8 mouse cellular contexts compared by ENCODE assay signal in the genomic region with DNA sequence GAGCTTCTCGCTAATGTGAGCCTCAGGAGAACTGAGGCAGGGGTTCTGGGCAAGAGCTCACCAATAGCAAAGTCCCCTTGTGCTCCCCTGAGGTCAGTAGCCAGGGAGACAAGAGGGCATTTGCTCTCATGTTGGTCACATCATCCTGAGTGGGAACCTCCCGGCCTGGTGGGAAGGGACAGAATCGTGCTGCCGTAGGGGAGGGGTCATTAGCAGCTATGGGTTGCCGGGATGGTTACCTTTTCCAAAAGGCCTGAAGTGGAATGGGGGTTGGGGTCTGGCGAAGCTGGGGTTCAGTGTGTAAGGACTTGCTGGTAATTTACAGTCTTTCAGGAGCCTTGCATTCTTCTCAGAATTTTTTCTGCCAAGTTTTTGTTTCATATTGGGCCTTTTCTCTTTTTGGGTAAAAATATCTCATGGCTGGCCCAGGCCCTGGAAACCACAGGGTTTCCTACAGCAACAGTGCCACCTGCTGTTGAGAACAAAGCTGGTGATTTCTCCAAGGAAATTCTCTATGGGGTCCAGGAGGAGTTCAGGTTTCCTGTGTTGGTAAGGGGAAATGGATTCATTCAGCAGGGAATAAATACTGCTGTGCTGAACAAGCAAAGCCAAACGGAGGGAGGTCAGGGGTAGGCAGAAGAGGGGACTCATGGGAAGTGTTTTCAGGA.
DNase-seq lines count a peak whose midpoint lies in the region; ATAC-seq lines count a peak whose summit lies in the region.

No protein-coding gene starts in this region.

- H3K36me3 ChIP-seq in forebrain, embryonic 10.5 days (replicated peaks), result no peaks in the 10 kb centered on the region
- no peaks in the 10 kb centered on the region for H3K36me3 ChIP-seq in forebrain, embryonic 12.5 days (replicated peaks)
- no peaks in the 10 kb centered on the region for H3K36me3 ChIP-seq in heart, embryonic 16.5 days (ENCODE audit: control insufficient read depth, insufficient read depth)

- peaks cover 15% of the 10 kb centered on the region for H3K4me1 ChIP-seq in forebrain, embryonic 10.5 days
- H3K4me1 ChIP-seq in forebrain, embryonic 12.5 days, result peaks cover 11% of the 10 kb centered on the region; the same call in 1 of the 2 replicates
- H3K4me1 ChIP-seq in heart, embryonic 16.5 days (ENCODE audit: control insufficient read depth, insufficient read depth, low read length), result no peaks in the 10 kb centered on the region

- no peak for ATAC-seq in forebrain, embryonic 12.5 days (ENCODE audit: low FRiP score)
- 0 out of 2 replicates have a peak, but pooled peaks have one; percentile 18 for ATAC-seq in heart, embryonic 16.5 days (replicated peaks; ENCODE audit: extremely low read depth, insufficient read depth, low FRiP score)

- peak overlapping the region; percentile 46 for H3K27ac ChIP-seq in forebrain, embryonic 10.5 days
- H3K27ac ChIP-seq in forebrain, embryonic 12.5 days, result no peak overlapping the region
- H3K27ac ChIP-seq in heart, embryonic 16.5 days (ENCODE audit: low read length), result no peak overlapping the region

- WGBS in forebrain, embryonic 10.5 days, result 40% methylated on average over 7 of the region's 7 CpGs
- WGBS in forebrain, embryonic 12.5 days, result 31% methylated on average over 7 of the region's 7 CpGs
- 41% methylated on average over 7 of the region's 7 CpGs for WGBS in heart, embryonic 16.5 days

- H3K9ac ChIP-seq in forebrain, embryonic 12.5 days, result no peak overlapping the region
- no peak overlapping the region for H3K9ac ChIP-seq in heart, embryonic 16.5 days (ENCODE audit: low read length)

- no peak overlapping the region for H3K4me2 ChIP-seq in forebrain, embryonic 12.5 days
- H3K4me2 ChIP-seq in heart, embryonic 16.5 days (ENCODE audit: low read depth, low read length), result no peak overlapping the region

- DNase-seq in forebrain, embryonic 10.5 days (ENCODE audit: extremely low spot score, low spot score), result peak; percentile 43
- peak; percentile 69 for DNase-seq in adrenal gland, postnatal 14 days
- DNase-seq in embryo, embryonic 9.5 days (ENCODE audit: extremely low spot score), result peak; percentile 64
- DNase-seq in layer of hippocampus, adult 9-11 months, result peak; percentile 29
- peak; percentile 68 for DNase-seq in lung, postnatal 14 days
- DNase-seq in right cerebral cortex, postnatal 36 days (ENCODE audit: low spot score in 2 of 2), result peak; percentile 42 to 54

- H3K9me3 ChIP-seq in forebrain, embryonic 10.5 days, result no peaks in the 10 kb centered on the region
- H3K9me3 ChIP-seq in forebrain, embryonic 12.5 days, result no peaks in the 10 kb centered on the region
- H3K9me3 ChIP-seq in heart, embryonic 16.5 days (replicated peaks; ENCODE audit: control insufficient read depth, low read length), result no peaks in the 10 kb centered on the region

- H3K27me3 ChIP-seq in forebrain, embryonic 10.5 days (ENCODE audit: poor library complexity, severe bottlenecking), result no peaks in the 10 kb centered on the region
- H3K27me3 ChIP-seq in forebrain, embryonic 12.5 days, result peaks cover 2% of the 10 kb centered on the region; the same call in 1 of the 2 replicates
- no peaks in the 10 kb centered on the region for H3K27me3 ChIP-seq in heart, embryonic 16.5 days (ENCODE audit: control insufficient read depth, insufficient read depth, low read length)

- no peak overlapping the region for H3K4me3 ChIP-seq in forebrain, embryonic 10.5 days
- H3K4me3 ChIP-seq in forebrain, embryonic 12.5 days (replicated peaks), result no peak overlapping the region
- no peak overlapping the region for H3K4me3 ChIP-seq in heart, embryonic 16.5 days (ENCODE audit: low read length)
